Mouse (Mus musculus) kidney, postnatal 36 days (tissue): ENCODE data around the gene Ddx4.

Source experiments
- DNase-seq, 2 experiments: peaks; one replicate each; pipeline ENCODE4 v3.0.0; 2021 to 2022; ENCODE audit warnings: mixed read lengths in 2 of 2

Gene Ddx4

DNA sequence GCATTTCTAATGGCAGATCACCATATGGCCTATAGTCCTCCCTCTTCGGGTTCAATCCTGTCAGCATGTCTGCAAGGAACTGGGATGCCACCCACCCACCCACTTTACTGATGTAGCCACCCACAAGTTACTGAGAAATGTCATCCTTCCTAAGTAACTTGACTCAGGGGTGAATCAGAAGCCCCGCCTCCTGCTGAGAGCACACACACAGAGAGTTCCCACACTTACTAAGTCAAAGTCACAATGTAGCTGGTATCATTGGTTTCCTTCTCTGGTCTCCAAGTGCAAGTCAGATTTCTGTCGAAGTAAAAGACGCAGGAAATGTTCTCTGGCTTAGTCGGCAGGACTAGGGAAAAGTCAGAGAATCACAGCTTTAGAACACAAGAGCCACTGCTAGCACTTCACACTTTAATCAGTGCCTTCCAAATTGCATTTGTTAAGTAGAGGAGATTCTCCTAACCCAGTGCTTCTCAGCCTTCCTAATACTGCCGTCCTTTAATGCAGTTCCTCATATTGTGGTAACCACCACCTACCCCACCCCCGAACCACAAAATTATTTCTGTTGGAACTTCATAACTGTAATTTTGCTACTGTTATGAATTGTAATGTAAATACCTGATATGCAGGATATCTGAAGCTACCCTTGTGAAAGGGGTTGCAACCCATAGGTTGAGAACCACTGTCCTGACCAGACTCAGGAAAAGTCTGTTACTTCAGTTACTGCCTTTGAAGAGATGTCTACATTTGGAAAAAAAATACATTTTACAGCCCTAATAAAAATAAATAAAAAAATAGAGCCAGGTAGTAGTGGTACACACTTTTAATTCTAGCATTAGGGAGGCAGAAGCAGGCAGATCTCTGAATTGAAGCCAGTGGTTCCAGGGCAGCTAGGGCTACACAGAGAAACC lies 100.4 kb downstream of the Ddx4 start:
- DNase-seq, result no peak
